Mouse (Mus musculus) heart, adult 11 months (tissue): ENCODE measurements around the gene Slco3a1.

Experiments
- DNase-seq: peaks from one replicate; pipeline ENCODE4 v3.0.0; 2022

Slco3a1 gene

DNA sequence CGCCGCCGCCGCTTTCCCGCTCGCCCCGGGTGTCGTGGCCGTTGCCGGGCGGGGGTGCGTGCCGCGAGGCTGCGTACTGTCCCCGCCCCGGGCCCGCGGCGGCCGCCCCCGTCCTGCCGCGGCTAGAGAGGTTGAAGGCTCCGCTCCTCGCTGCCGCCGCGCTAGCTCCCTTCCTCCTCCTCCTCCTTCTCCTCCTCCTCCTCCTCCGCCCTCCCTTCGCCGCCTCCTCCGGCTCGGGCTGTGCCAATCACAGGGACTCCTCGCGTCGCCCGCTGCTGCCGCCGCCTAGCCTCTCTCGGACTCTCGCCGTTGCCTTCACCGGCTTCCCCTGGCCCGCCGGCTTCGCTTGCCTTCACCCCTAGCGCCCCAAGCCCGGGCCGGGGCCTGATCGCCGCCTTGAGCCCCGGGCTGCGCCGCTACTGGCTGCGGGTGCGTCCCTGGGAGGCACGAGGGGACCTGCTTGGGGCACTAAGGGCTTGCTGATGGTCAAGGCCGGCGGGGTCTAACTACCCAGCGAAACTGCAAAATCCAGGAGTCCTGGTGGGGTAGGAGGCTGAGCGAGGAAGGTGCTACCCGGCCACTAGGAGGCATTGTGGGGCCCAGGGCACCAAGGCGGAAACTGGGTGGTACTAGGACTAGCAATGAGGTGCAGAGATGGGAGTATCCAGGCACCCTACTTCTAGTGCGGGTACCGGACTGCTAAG, at the start of gene Slco3a1:
Gene Slco3a1, minus strand, starts transcription at position 173 of the 704 bp plus-strand sequence.
- peak; percentile 99 for DNase-seq

DNA sequence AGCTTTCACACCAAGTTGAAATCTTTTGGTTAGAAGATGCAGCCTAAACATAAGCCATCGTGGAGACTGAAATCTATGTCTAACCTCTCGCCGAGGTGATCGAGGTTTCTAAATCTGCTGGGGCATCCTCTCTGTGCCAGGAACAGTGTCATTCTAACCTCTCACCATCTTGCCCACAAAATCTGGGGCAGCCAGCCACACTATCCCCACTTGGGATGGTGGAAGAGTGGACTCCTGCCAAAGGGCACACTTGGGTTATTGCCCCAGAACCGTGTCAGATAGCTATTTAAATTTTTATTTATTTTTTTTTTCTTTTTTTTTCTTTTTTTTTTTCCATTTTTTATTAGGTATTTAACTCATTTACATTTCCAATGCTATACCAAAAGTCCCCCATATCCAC, 46.4 kb upstream of the Slco3a1 start:
- DNase-seq = no peak

DNA sequence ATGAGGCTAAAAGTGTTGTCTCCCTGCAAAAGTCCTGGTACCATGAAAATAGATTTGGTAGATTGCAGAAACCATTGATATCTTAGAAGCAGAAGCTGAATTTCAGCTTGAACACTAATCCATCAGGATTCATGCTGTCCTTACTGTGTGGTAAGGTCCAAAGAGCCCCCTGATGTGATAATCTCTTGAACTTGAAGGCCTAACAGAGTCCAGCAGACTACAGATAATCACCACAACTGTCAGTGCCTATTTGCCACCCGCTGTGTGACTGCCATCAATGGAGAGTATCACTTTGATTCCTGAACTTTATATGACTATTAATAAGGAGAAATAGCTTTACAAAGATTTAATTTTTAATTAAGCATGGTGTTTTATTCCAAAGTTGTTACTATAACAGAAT, 24.8 kb upstream of the Slco3a1 start:
- no peak for DNase-seq

DNA sequence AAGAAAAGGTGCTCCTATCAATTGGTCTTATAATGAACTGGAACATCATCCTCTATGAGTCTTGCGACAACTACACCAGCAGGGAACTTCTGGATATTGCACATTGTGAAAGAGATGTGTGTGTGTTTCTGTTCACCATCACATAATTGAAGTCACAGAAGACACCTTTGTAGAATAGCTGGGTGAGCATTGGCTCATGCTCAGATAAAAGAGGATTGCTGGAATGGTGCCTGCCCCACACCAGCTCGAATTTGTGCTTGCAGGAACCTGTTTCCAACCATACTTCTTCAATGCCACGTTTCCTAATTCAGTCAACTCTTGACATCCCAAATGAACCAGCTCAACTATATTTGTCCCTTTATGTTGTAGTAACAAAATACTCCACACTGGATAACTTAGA, 21.1 kb upstream of the Slco3a1 start:
- DNase-seq = peak; percentile 58

DNA sequence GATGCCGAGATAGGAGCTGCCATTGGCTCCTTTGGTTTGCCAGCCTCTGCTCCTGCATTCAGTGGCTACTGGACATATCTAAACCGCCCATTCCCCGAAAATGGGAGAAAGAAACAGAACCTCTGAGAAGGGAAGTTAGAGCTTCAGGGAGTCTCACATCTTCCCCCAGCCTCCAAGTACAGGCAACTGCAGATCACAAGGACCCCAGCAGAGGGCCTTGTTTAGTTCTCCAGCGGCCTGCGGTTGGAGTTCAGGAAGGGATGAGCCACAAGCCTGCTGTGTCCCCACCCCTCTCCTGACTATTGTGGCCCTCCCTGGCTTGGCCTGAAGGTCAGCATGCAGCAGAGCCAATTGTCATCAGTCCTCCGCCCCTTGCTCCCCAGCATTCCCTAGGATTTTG, 836 bp upstream of the Slco3a1 start:
- DNase-seq = peak; percentile 98

DNA sequence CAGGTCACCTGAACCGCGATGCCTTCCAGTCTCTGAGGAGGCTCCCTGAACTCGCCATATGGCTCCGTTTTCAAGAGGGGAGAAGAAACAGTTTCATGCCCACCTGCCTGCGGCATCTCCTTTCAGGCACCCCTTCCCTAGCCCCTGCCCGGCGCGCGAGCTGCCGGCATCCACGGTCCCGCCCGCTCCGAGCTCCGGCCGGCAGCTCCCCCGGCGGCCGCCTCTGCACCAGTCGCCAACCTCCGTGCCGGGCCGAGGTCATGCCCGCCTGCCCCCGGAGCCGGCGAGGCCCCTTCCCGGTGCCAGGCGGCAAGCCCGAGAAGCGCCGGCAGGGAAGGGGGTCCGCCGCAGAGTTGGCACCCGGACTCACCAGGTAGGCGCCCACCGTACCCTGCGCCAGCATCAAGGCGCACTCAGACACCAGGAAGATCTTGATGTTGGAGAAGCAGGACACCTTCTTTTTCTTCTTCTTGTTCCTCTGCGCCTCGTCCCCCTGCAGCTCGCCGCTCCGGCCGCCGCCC, 479 bp downstream of the Slco3a1 start:
- DNase-seq = peak; percentile 96

DNA sequence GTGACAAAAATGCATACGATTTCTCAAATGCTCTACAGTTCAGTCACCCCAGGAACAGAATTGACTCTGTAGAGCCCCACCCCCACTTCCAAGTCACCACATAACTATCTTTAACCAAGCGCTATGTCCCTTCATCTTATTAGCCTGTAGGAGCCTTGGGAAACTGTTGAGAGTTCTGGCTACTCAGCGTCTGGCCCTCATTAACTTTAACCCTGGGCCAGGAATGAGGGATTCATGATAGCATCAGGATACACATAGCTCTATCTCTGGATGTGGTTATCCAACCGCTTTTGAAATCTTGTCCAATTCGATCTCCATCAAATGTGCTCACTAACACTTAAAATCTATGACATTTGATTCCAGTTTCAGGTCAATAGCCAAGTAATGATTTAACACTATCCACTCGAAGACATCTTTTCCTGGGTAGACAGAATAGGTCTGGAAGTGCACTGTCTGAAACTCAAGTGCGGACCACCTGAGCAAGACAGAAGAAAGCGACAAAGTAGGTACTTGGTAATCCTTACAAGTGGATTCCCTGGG, 1.4 kb downstream of the Slco3a1 start:
- peak; percentile 89 for DNase-seq

DNA sequence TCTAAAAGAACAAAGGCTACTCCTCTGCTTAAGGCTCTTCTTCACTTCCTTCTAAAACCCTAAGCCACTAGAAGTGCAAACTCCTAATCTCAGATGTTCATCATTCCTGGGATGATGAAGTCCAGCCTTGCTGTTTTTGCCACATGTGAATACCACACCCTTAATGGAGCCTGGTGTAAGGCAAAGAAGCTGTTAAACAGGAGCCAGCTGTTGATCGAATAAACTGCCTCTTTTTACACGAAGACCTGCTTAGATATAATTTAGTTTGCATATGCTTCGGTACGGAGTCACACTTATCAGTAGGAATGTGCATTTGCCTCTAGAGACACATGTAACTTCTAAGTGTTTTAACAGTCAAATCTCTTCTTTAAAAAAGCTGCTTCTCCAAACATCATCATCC, 2.0 kb downstream of the Slco3a1 start:
- DNase-seq = peak; percentile 86

DNA sequence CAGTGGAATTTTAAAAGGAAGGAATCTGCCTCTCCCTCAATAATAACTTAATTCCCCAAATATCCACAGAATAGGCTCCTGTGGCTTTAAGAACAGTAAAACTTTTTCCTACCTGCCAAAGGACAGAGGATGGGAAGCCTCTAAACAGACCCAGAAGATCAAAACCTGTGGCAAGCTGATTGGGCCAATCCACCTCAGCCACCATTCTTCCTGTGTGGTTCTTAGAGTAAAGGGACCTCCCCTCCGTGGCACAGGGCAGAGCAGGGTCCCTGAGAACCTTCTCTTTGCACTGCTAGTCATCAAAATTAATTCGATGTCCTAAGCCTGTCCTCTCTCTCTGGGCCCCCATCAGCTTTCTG, 2.6 kb downstream of the Slco3a1 start:
- DNase-seq = no peak

DNA sequence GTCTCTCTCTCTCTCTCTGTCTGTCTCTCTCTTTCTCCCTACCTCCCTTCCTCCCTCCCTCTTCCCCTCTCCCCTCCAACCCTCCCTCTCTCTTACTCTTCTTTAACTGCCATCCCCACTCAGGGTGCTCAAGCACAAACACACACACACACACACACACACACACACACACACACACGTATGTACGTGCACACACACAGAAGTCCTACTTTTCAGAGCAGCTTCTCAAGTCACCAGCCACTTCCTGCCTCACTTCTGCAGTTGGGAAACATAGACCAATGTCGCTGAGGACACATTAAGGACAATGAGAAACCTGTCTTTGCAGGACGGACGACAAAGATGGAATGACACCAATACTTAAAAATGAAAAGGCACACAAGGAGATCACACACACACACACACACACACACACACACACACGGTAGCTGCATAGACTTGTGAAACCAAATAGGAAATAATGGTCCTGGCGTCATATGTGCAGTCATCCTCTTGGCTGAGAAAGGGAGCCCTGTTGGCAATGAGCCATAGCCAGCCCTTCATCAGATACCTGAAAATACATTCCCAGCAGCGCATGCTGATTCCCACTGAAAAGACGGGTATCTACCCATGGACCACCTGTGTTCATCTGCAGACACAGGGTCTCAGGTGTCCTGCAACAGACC, 3.1 kb downstream of the Slco3a1 start:
- DNase-seq = peak; percentile 79

DNA sequence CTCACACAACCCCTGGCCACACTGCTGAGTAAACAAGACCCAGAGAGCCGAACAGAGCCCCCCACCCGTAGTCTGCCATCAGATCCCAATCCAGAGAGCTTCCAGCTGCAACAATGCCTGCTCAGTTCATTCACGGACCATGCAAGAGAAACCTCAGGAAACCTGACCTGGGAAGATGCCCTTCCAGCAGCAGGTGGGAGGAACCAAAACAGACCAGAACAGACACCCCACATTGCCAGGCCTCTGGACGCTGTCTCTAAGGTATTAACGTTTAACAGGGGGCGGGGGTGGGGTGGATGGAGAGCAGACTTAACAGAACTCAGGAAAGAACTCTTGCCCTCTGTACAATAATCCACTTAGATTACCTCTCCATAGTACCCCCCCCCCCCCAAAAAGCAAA, 4.9 kb downstream of the Slco3a1 start:
- peak; percentile 77 for DNase-seq

DNA sequence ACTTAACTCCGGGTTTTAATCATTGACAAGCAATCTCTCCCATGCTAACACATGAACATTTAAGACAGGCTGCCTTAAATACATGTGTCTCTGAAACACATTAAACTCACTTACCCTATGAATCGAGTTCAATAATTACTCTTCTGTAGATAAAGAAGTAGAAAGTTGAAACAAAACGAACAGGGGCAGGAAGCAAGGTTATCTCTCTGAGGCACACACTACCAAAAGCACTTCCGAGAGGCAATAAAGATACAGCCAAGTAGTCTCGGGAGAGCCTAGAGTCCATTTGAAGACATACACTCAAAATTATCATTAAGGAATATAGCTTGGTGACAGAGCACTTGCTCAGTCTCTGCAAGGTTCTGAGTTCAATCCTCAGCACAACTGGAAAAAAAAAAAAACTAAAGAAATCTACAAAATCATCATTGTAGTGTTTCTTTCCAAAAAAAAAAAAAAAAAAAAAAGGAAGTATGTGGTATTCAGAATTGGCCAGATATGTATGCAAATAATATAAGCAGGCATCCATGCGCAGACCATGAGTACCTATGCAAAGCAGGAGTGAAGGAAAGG, 5.5 kb downstream of the Slco3a1 start:
- DNase-seq = no peak

DNA sequence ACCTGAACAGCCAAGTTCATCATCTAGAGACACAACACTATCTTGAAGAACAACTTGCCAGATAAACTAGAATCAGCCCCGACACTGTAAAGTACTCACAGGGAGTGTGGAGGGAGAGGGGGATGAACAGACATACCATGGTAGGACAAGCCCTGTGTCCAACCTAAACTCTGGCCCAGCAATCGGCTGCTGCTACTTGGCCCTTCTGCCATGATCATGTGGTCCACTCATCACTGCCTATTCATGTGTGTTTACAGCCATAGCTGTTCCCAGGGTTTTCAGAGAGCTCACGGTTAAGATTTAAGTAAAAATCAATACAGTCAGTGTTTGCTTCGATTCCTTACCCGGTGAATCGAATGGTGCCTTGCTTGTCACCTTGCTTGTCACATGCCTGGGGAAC, 7.9 kb downstream of the Slco3a1 start:
- peak; percentile 85 for DNase-seq

DNA sequence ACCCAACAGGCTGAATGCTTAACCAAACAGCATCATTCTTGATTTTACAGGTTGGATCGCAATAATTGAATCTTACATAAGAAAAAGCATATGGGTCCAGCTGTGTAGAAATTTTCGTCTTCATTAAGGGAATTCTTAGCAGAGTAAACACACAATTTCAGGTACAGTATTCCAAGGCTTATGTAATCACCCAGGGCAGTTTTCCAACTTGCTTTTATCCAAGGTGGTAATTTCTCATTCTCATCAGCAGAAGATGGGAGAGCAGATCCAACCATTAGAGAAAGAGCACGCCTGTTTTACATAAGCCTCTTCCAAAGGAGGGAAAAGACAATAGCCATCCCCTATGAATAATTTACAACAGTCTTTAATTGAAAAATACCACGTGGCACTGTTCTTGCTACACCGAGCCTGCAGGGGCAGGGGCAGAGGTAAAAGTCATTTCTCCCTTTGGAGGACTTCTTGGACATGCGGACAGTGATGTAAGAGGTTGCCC, 9.0 kb downstream of the Slco3a1 start:
- DNase-seq = peak; percentile 25

DNA sequence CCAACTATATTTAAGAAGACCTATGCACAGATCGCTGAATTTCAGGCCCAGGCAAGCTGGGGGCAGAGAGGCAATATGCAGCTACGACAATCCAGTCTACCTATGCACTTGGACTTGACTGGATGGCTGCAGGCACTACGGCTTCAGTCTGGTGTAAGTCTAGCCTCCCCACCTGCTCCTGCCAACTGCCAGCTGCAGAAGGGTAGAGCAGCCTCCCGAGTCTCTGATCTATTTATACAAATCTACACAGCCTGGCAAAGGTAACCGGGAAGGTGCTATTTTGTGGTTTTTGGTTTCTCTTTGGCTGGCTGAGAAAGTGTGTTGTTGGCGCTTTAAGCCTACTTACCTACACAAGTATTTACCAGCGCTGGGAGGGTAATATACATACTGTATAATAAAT, 10.3 kb downstream of the Slco3a1 start:
- DNase-seq = peak; percentile 85

DNA sequence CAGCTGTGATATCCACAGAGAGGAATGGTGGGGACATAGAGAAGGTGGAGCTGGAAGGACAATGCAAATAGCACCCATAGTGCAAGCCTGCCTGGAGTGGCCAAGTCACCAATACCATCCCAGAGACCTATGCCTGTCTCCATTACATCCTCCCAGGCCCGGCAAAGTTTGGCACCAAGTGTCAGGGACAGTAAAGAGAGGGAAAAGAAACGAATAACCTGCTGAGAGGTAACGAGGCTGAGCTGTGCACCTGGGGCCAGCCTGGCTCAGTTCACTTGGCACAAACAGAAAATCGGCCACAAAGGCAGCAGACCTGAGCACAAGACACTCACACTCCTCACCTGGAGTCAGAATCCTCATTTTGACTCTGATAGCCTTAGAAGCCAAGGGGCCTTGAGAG, 12.6 kb downstream of the Slco3a1 start:
- peak; percentile 82 for DNase-seq

DNA sequence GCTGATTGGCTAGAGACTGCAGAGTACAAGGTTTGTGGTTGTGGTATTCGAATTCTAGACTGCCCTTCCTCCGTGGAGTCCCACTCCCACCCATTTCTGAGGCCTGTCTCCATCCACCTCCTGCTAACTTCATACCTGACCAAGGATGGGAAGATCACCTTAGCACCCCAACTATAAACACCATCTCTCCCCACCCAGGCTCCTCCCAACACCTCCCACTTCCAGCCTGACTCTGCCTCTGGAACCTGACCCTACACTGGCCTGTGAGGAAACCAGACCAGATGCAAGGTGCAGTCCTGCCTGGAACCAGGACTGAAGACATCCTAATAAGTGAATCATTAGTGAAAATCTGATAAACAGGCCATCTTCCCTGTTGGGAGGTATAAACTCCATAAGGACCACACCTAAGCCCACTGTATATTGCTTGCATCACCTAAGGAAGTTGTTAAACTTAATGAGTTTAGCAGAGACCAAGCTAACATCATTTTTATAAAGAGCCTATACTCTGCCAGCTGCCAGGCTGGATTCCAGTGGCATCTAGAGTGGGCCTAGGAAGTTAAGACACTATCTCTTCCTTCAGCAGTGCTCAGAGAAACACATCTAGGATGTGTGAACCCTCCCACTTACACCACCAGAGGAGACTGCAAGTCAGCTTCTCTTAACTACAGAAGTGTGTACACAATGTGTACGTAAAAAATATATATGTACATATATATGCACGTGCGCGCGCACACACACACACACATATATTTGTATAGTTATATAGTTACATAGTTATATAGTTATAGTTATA, 13.5 kb downstream of the Slco3a1 start:
- DNase-seq = peak; percentile 85

DNA sequence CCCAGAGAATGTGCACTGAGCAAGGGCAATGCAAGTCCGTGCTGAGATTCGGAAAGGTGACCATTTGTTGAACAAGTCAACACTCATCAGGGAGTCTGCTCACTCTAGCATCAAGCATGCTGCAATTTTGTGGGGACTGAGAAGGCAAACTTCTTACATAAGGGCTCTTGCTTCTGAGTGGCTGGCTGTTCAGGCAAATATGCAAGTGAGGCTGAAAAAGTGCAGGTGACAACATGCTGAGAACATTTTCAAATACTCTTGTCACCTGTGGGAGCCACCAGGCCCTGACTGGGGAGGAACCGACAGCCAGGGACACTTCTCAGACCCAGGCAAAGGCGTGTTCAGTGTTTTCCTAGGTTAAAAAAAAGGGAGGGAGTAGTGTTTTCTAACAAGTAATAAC, 18.4 kb downstream of the Slco3a1 start:
- no peak for DNase-seq

DNA sequence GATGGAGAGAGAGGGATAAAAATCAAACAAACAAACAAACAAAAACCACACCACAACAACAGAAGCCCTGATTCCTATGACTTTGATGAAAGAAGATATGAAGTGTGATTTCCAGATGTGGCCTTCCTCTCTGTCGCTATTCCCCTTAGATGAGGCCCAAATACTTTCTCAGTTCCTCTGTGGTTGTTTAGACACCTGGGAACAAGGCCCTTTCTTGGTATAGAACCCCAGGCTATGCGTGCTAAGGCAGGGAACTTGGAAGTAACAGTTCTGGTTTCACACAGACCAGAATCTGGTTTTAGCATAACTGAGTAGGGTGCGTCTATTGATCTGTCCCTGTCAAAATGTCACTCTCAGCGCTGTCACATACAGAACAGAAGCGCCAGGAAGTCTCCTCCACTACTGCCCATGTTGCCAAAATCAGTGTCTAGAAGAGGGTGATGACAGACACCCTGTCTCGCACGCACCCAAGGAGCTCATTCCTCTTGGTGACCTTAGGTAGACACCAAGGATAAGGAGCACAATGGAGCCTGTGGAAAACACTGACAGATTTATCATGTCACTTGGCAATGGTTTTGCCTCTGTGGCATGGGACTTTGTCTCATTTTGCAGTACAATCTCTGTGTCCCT, 23.0 kb downstream of the Slco3a1 start:
- peak; percentile 94 for DNase-seq

DNA sequence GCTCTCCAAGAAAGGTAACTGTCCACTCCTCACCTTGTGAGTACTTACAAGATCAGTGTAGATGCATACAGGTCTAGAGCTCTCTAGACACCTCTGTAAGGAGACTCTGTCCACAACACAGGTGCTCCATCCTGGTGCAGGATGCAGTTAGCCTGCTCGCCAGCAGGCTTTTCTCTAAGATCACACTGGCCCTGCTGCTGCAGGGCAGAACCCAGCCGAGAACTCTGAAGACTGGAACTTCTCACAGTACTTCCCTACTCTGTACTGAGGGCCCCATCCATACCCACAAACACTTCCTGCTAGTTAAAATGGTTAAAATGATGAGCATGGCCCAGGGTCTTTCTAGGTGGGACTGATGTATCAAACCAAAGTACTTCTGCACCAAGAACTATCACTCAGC, 24.7 kb downstream of the Slco3a1 start:
- DNase-seq = no peak

DNA sequence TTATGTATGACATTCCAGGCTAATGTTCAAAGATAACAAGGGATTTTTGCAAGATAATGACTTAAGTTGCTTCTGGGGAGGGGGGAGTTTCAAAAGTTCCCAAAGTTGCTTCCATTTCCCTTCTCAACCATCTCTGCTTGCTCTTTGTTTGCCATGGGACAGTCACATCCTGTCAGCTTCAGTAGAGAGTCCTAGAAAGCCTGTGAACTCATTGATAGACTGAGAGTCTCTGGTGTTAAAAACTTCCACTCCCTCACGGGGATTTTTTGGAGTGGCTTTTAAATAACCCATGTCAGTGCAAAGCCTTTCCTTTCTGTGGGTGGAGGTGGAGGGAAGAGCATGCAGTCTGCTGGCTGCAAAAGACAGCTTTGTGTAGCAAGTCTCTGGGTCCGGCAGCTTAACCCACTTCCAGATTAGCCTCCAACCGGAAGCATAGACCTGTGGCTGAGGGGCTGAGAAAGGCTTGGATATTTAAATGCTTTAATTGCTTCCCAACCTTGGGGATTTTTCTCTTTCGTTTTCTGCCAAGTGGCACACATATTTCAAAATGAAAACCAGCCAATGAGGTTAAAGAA, 25.3 kb downstream of the Slco3a1 start:
- no peak for DNase-seq

DNA sequence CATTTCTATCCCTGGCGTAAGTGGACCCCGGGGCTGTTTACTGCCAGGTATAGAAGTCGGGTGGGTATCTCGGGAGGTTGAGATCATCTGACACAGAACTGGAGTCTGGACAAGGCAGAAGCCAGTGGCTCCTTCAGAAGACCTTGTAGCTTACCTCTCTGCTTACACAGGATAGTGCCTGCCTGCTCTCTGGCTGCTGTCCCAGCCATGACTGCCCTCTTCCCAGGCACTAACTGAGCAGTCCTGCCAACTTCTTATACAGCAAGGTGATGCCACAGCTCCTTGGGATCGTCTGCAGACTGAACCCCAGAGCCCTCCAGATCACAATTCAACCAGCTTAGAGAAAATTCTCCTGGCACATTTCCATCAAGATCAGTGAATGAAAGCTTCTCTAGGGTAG, 26.4 kb downstream of the Slco3a1 start:
- peak; percentile 93 for DNase-seq
